Mouse (Mus musculus) cerebellum, adult 9-11 months (tissue): ENCODE data around the gene Hmgn3.

Source experiments
- DNase-seq: peaks from one replicate; pipeline ENCODE4 v3.0.0; 2022

The Hmgn3 gene

DNA sequence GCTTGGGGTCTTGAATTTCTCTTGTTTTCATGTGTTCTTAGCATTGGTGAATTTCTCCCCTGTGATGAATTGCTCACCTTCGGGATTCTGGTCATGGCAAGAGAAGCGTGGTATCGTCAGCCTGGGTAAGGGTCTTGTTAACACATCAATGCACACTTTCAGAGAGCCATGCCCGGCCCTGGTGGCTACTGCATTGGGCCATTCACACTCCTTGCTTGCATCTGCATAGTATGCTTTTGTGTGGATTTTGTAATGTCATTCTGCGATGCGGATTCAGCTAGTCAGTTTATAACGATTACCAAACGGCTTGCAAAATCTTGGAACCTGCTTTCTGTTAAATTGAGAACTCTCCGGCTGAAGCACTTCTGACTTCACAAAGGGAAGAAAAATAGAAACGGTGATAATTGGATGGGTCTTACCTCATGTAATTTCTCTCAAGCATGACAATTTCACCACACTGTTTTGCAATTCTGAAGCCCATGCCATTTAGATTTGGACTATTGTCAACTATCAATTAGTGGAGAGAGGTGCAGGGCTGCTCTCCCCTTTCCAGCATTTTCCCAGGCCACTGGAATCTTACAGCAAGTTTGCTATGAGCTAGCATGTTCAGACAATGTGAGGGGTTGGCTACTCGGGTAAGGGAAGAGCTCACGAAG is 47.7 kb downstream of the Hmgn3 start:
- no peak for DNase-seq

- DNase-seq, result no peak
These were observed 48.7 kb downstream of the Hmgn3 start for GRCm38 (mm10) chr9:83097816-83098215.

DNA sequence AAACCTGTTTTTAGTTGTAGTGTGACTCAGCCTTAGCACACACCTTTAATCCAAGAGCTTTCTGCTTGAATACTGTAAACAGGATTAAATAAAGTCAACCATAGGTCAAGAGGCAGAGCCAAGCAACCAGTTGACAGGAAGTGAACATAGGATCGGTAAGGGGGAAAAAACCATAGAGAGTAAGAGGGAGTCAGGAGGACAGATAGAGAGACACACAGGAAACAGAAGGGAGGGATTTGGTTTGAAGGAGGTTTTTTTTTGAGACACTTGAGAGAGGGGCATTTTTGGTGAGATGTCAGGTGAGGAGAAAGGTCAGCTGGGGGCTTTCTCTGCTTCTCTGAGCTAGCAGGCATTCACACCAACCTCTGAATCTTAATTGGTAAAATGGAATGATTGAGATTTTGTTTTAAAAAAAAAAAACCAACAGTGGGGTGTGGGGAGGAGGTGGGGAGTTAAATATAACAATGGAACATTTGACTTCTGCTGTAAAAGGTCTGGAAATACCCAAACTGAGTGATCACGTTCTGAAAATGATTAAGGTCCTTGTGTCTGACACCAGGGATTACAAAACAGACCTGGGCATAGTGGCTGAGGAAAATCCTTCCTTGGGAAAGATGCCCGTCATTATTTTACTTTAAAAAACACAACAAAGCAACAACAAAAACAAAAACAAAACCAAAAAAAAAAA is 51.7 kb downstream of the Hmgn3 start:
- no peak for DNase-seq

DNA sequence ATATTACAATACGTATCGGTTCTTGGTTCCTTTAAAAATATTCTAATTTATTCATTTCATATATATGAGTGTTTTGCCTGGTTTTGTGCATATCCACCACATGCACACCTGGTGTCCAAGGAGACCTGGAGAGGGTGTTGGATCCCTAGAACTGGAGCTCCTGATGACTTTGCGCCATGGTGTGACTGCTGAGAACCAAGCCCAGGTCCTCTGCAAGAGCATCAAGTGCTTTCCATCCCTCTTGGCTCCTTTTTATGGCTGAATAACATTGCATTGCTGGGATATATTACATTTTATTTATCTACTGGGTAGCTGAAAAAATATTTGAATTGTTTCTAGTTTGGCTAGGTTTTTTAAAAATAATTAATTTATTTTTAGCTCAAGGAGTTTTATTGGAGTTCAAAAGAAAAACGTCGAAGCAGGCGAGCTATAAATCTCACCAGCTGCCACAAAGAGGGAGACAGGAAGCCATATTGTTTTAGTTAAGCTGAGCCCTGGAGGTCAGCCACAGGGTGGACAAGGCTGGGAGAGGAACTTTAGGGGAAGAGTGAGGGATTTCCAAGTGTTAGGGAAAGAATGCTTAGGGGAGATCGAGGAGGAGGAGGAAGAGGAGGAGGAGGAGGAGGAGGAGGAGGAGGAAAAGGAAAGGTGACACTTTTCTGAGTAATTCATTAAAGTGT is 62.6 kb downstream of the Hmgn3 start:
- no peak for DNase-seq

GRCm38 (mm10) chr9:83083091-83083490 is 63.4 kb downstream of the Hmgn3 start:
- no peak for DNase-seq

DNA sequence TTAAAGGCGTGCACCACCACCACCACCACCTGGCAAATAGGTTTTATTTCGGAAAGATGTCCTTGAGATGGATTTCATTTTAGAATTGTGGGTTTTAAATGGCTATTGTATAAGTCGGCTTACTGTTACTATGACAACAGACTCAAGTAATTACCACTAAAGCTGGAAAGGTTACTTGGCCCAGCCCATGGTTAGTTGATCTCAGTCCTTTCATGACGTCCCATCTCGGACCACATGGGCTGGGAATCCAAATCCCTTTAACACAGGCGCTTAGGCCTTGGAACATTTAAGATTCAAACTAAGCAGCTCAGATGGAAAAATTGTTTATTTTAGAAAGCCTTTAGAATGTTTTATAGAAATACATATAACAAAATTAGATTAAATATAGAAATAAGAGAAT is 64.2 kb downstream of the Hmgn3 start:
- DNase-seq, result no peak

DNA sequence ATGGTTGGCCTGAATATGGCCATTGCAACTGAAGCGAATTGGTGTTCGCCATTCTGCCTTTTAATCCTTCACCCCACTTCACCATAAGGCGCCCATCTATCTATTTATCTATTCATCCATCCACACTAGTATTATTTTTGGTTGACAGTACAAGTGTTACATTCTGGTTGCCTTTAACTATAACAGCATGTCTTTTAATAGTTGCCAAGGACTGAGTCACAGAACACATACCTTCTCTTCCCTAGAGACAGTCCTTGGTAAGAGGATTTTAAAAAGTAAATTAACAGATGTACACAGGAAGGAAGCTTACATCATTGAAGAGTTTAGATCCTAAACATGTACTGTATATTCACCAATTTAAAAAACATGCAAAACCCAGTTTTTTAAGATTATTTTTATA is 66.8 kb downstream of the Hmgn3 start:
- no peak for DNase-seq

DNA sequence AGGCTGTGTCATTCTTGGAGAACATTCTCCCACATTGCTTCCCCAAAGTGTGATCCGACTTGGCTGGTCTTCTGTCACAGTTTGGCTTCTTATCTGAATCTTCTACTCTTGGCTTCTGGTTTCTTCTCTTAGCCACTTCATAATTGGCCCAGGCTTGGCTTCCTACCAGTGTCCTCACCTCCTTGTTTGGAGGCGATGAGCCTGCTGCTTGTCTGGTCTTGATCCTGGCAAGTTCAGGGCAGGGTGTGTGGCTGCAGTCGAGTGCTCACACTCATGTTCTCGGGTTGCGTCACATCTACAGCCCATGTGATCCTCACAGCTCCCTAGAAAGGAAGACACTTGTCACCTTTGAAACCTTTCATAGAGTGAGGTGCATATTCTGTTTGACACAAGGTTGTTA is 78.2 kb downstream of the Hmgn3 start:
- DNase-seq, result no peak

DNA sequence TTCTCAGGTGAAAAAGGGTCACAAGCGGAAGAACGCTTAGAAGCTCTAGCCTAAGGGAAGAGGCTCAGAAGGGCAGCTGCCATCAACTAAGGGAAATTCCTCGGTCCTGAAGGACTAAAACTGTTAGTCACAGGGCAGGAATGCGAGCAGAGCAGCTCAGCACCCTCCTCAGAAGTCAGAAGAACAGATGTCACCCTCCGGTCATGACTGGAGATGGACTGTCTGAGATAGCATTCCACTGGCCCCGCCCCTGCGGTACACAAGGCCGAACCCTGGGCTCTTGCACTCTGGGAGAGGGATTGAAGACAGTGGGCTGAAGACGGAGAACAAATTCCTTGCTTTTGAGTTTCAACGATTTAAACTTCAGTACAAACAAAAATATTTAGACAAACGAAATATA is 85.2 kb downstream of the Hmgn3 start:
- DNase-seq, result no peak
